Mouse (Mus musculus): ENCODE measurements around the gene Iqcf1. TPM values are rescaled to one million over a fixed set of nuclear protein-coding genes. Genes with fewer than 3 reads are reported as not detected.

The Iqcf1 gene
- total RNA-seq, 1 experiment = 1.7 TPM

GRCm38 (mm10) chr9:106454888-106455681 is 44.7 kb upstream of the Iqcf1 start:
- Histone ChIP-seq H3K4me3 (ENCODE audit: insufficient read depth in 1 of 2, low read depth in 1 of 2, low read length in 2 of 2, poor library complexity in 1 of 2, severe bottlenecking in 1 of 2) (peak overlapping the region; percentile 76 to 85), H3K27ac (ENCODE audit: insufficient read depth, low read depth, low read length, poor library complexity, severe bottlenecking) (peak overlapping the region; percentile 81), H3K9me3 (ENCODE audit: control insufficient read depth, insufficient read depth, low read depth, low read length) (no peaks in the 10 kb centered on the region), H3K36me3 (ENCODE audit: control insufficient read depth, insufficient read depth, low read length, poor library complexity, severe bottlenecking) (peaks cover 3% of the 10 kb centered on the region; the same call in 1 of the 2 replicates), H3K4me1 (ENCODE audit: control insufficient read depth in 2 of 2, insufficient read depth in 2 of 2, low read length in 2 of 2, poor library complexity in 1 of 2) (peaks cover 16 to 48% of the 10 kb centered on the region in 2 experiments), H3K9ac (ENCODE audit: insufficient read depth, low read depth, low read length, poor library complexity, severe bottlenecking) (peak overlapping the region; percentile 77)
- in situ Hi-C loops (cut with MboI; ENCODE audit: low sequenced_read_pairs in 2 of 2, unreplicated experiment in 2 of 2) = no loop called here
- no peak for TF ChIP-seq ZNF384 (IDR thresholded peaks at IDR 0.05; ENCODE audit: low read depth, low read length)
- no peak for TF ChIP-seq MAFK (IDR thresholded peaks at IDR 0.05; ENCODE audit: insufficient read depth, low read depth, low read length)
- no peak for TF ChIP-seq HCFC1 (IDR thresholded peaks at IDR 0.05; ENCODE audit: borderline replicate concordance, insufficient read depth, low read length)
- no peak for TF ChIP-seq CHD2 (IDR thresholded peaks at IDR 0.05; ENCODE audit: low read depth, low read length)
- TF ChIP-seq ZC3H11A (IDR thresholded peaks at IDR 0.05; ENCODE audit: borderline replicate concordance, low read depth, low read length) = no peak
- no peak for DNase-seq (ENCODE audit: low read depth, low spot score)

DNA sequence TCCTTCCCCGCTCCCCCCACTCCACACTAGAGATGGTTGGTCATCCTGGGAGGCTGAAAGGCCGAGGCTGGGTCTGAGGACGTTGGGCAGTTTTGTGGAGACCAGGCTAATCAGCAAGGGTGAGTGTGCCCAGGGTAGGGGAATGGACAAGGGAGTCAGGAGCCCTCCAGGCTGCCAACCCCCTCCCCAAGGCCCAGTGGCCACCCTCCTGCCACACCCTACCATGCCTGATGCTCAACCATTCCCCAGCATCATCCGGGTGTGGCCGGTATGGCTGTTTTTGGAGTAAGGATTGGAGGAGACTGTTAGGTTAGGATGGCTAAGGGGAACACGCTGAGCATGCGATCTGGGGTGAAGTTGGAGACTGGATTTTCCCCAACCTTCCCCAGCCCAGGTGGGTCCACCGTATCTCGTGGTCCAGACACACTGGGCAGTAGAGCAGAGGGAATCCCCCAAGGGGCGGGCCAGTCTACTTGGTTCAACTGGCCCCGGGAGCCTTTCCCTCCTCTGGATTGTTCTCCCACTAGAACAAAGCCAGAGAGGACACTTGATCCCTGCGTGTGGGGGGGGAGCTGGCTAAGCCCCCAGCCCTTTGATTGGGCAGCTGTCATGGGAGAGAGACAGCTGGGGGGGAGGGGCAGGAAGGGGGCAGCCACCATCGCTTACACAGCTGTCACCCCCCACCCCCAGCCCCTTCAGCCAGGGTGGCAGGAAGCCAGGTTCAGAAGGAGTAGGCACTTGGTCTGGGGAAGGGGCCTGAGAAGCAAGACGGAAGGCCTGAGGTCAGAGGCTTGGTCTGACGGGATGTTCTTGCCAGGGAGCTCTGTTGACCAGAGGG is 43.2 kb upstream of the Iqcf1 start:
- in situ Hi-C loops (cut with MboI; ENCODE audit: low sequenced_read_pairs in 2 of 2, unreplicated experiment in 2 of 2) = no loop called here
- peaks cover 12% of the 10 kb centered on the region for H3K36me3 ChIP-seq (ENCODE audit: control insufficient read depth, insufficient read depth, low read length, poor library complexity, severe bottlenecking)
- DNase-seq (ENCODE audit: low read depth, low spot score) = no peak
- peak overlapping the region; percentile 61; the same call in 1 of the 2 replicates for H3K27ac ChIP-seq (ENCODE audit: insufficient read depth, low read depth, low read length, poor library complexity, severe bottlenecking)
- no peaks in the 10 kb centered on the region for H3K9me3 ChIP-seq (ENCODE audit: control insufficient read depth, insufficient read depth, low read depth, low read length)
- H3K9ac ChIP-seq (ENCODE audit: insufficient read depth, low read depth, low read length, poor library complexity, severe bottlenecking) = peak overlapping the region; percentile 60; the same call in 1 of the 2 replicates
- H3K4me1 ChIP-seq (ENCODE audit: control insufficient read depth in 2 of 2, insufficient read depth in 2 of 2, low read length in 2 of 2, poor library complexity in 1 of 2) = peaks cover 14 to 42% of the 10 kb centered on the region in 2 experiments
- no peak overlapping the region; a peak in 1 of 4 replicates for H3K4me3 ChIP-seq (ENCODE audit: insufficient read depth in 1 of 2, low read depth in 1 of 2, low read length in 2 of 2, poor library complexity in 1 of 2, severe bottlenecking in 1 of 2)
- TF ChIP-seq HCFC1 (IDR thresholded peaks at IDR 0.05; ENCODE audit: borderline replicate concordance, insufficient read depth, low read length) (no peak), ZC3H11A (IDR thresholded peaks at IDR 0.05; ENCODE audit: borderline replicate concordance, low read depth, low read length) (no peak)

DNA sequence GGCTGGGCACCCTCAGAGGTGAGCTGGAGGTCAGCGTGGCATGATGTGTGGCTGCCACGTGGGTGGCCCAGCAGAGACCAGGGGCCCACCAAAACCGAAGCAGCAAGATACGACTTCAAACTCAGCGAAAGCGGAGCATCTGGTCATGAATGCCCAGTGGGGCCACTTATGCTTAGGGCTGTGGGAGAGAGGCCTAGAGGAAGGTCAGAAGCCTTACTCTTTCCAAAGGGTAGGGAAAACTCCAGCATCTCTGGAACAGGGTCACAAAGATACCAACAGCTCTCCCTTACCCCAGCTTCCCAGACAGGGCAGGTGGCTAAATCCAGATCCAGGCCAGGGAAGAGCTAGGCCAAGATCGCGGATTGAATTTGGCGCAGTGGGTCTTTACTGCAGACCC is 42.6 kb upstream of the Iqcf1 start:
- TF ChIP-seq CHD2 (IDR thresholded peaks at IDR 0.05; ENCODE audit: low read depth, low read length) = no peak
- no peak for TF ChIP-seq ZC3H11A (IDR thresholded peaks at IDR 0.05; ENCODE audit: borderline replicate concordance, low read depth, low read length)
- TF ChIP-seq ZNF384 (IDR thresholded peaks at IDR 0.05; ENCODE audit: low read depth, low read length) = no peak
- no peak for TF ChIP-seq HCFC1 (IDR thresholded peaks at IDR 0.05; ENCODE audit: borderline replicate concordance, insufficient read depth, low read length)
- TF ChIP-seq MAFK (IDR thresholded peaks at IDR 0.05; ENCODE audit: insufficient read depth, low read depth, low read length) = no peak
- no peak for DNase-seq (ENCODE audit: low read depth, low spot score)
- Histone ChIP-seq H3K9ac (ENCODE audit: insufficient read depth, low read depth, low read length, poor library complexity, severe bottlenecking) (peak overlapping the region; percentile 11; the same call in 1 of the 2 replicates), H3K4me1 (ENCODE audit: control insufficient read depth in 2 of 2, insufficient read depth in 2 of 2, low read length in 2 of 2, poor library complexity in 1 of 2) (peaks cover 14 to 39% of the 10 kb centered on the region in 2 experiments), H3K27ac (ENCODE audit: insufficient read depth, low read depth, low read length, poor library complexity, severe bottlenecking) (no peak overlapping the region), H3K9me3 (ENCODE audit: control insufficient read depth, insufficient read depth, low read depth, low read length) (no peaks in the 10 kb centered on the region), H3K36me3 (ENCODE audit: control insufficient read depth, insufficient read depth, low read length, poor library complexity, severe bottlenecking) (peaks cover 18% of the 10 kb centered on the region), H3K4me3 (ENCODE audit: insufficient read depth in 1 of 2, low read depth in 1 of 2, low read length in 2 of 2, poor library complexity in 1 of 2, severe bottlenecking in 1 of 2) (no peak overlapping the region)
- in situ Hi-C loops (cut with MboI; ENCODE audit: low sequenced_read_pairs in 2 of 2, unreplicated experiment in 2 of 2) = no loop called here

GRCm38 (mm10) chr9:106457920-106458319 is 41.8 kb upstream of the Iqcf1 start:
- Histone ChIP-seq H3K9me3 (ENCODE audit: control insufficient read depth, insufficient read depth, low read depth, low read length) (no peaks in the 10 kb centered on the region), H3K4me1 (ENCODE audit: control insufficient read depth in 2 of 2, insufficient read depth in 2 of 2, low read length in 2 of 2, poor library complexity in 1 of 2) (peaks cover 14 to 40% of the 10 kb centered on the region in 2 experiments), H3K4me3 (ENCODE audit: insufficient read depth in 1 of 2, low read depth in 1 of 2, low read length in 2 of 2, poor library complexity in 1 of 2, severe bottlenecking in 1 of 2) (no peak overlapping the region), H3K27ac (ENCODE audit: insufficient read depth, low read depth, low read length, poor library complexity, severe bottlenecking) (no peak overlapping the region), H3K9ac (ENCODE audit: insufficient read depth, low read depth, low read length, poor library complexity, severe bottlenecking) (peak overlapping the region; percentile 11; the same call in 1 of the 2 replicates), H3K36me3 (ENCODE audit: control insufficient read depth, insufficient read depth, low read length, poor library complexity, severe bottlenecking) (peaks cover 22% of the 10 kb centered on the region)
- no peak for DNase-seq (ENCODE audit: low read depth, low spot score)
- TF ChIP-seq ZNF384 (IDR thresholded peaks at IDR 0.05; ENCODE audit: low read depth, low read length) (no peak), CHD2 (IDR thresholded peaks at IDR 0.05; ENCODE audit: low read depth, low read length) (no peak)
- in situ Hi-C loops (cut with MboI; ENCODE audit: low sequenced_read_pairs in 2 of 2, unreplicated experiment in 2 of 2) = no loop called here
